Mouse (Mus musculus) kidney, embryonic 16.5 days (tissue): Measurements from ENCODE around the gene Rhbdl1. TPM values are rescaled to one million over a fixed set of nuclear protein-coding genes. Genes with fewer than 3 reads are reported as not detected.

Experiments used
- ATAC-seq: fragments of 200-750 bp; cut with Nextera tagmentation; 2 replicates; pipeline ENCODE4 v1.8.0; 2017; ENCODE audit warnings: moderate TSS enrichment; ENCODE audit not compliant: low FRiP score, low TSS enrichment
- H3K27ac ChIP-seq: fragments of 300-500 bp; sonication (generic); 2 replicates; pipeline ENCODE4 v1.5.1; 2014; ENCODE audit warnings: low read length
- H3K27me3 ChIP-seq: fragments of 300-500 bp; sonication (generic); 2 replicates; pipeline ENCODE4 v1.6.1; 2014; ENCODE audit warnings: low read length, control low read depth, mixed read lengths; ENCODE audit not compliant: insufficient read depth
- H3K36me3 ChIP-seq: fragments of 300-500 bp; sonication (generic); 2 replicates; pipeline ENCODE4 v1.6.1; 2014; ENCODE audit warnings: low read length, control low read depth, mixed read lengths; ENCODE audit not compliant: insufficient read depth
- H3K4me1 ChIP-seq: fragments of 300-500 bp; sonication (generic); 2 replicates; pipeline ENCODE4 v1.6.1; 2014; ENCODE audit warnings: low read length, control low read depth, mixed read lengths; ENCODE audit not compliant: insufficient read depth
- H3K4me2 ChIP-seq: fragments of 300-500 bp; sonication (generic); replicated peaks from 2 replicates; pipeline ENCODE4 v1.6.1; 2014; ENCODE audit warnings: low read depth, low read length
- H3K4me3 ChIP-seq: fragments of 300-500 bp; sonication (generic); 2 replicates; pipeline ENCODE4 v1.5.1; 2014; ENCODE audit warnings: mild to moderate bottlenecking, low read length
- H3K9ac ChIP-seq: fragments of 300-500 bp; sonication (generic); replicated peaks from 2 replicates; pipeline ENCODE4 v1.6.1; 2014; ENCODE audit warnings: low read length
- H3K9me3 ChIP-seq: fragments of 300-500 bp; sonication (generic); 2 replicates; pipeline ENCODE4 v1.6.1; 2016; ENCODE audit warnings: low read length, control low read depth
- WGBS: fragments of 180-500 bp; shearing (Covaris S2); extraction: QIAGEN DNeasy Blood & Tissue Kit; methylation state at CpG from one replicate; pipeline ENCODE4 v1.1.7; 2014; 5-methylcytosine and 5-hydroxymethylcytosine counted together
- polyA plus RNA-seq: library from polyadenylated mRNA; unstranded; fragments of >200 nt; fragmentation: Nextera tagmentation; extraction: Ambion mirVana; gene quantifications from 2 replicates; pipeline ENCODE4 v1.2.1, GENCODE M21; 2015

Gene Rhbdl1
- polyA plus RNA-seq, 1 experiment from 2014 or later: 4.0 TPM

- Histone ChIP-seq H3K27me3 (no peaks in the 10 kb centered on the region), H3K27ac (no peak overlapping the region), H3K4me3 (no peak overlapping the region), H3K9ac (no peak overlapping the region), H3K4me2 (no peak overlapping the region), H3K36me3 (peaks cover 14% of the 10 kb centered on the region), H3K4me1 (peaks cover 29% of the 10 kb centered on the region), H3K9me3 (no peaks in the 10 kb centered on the region)
- 85% methylated on average over 11 of the region's 11 CpGs for WGBS
- ATAC-seq: no peak
Observed at GRCm38 (mm10) chr17:25865288-25865687, 28.2 kb upstream of the Rhbdl1 start.

GRCm38 (mm10) chr17:25864311-25864710 is 27.2 kb upstream of the Rhbdl1 start:
- Histone ChIP-seq H3K36me3 (peaks cover 14% of the 10 kb centered on the region), H3K9ac (no peak overlapping the region), H3K27me3 (no peaks in the 10 kb centered on the region), H3K9me3 (no peaks in the 10 kb centered on the region), H3K4me2 (no peak overlapping the region), H3K4me3 (no peak overlapping the region), H3K27ac (no peak overlapping the region), H3K4me1 (peaks cover 31% of the 10 kb centered on the region)
- no peak for ATAC-seq
- 87% methylated on average over 14 of the region's 14 CpGs for WGBS

GRCm38 (mm10) chr17:25863681-25864080 is 26.6 kb upstream of the Rhbdl1 start:
- Histone ChIP-seq H3K27me3 (no peaks in the 10 kb centered on the region), H3K4me1 (peaks cover 27% of the 10 kb centered on the region), H3K9me3 (no peaks in the 10 kb centered on the region), H3K4me2 (no peak overlapping the region), H3K36me3 (peaks cover 14% of the 10 kb centered on the region), H3K9ac (no peak overlapping the region), H3K4me3 (no peak overlapping the region), H3K27ac (no peak overlapping the region)
- ATAC-seq: no peak
- 89% methylated on average over 6 of the region's 6 CpGs for WGBS

GRCm38 (mm10) chr17:25861704-25862612 is 24.9 kb upstream of the Rhbdl1 start:
- no peaks in the 10 kb centered on the region for H3K27me3 ChIP-seq
- H3K4me1 ChIP-seq: peaks cover 17% of the 10 kb centered on the region
- peak overlapping the region; percentile 89 for H3K27ac ChIP-seq
- ATAC-seq: peak; percentile 29
- WGBS: 13% methylated on average over 6 of the region's 6 CpGs
- H3K4me2 ChIP-seq: peak overlapping the region; percentile 95
- no peaks in the 10 kb centered on the region for H3K9me3 ChIP-seq
- peaks cover 14% of the 10 kb centered on the region for H3K36me3 ChIP-seq
- H3K4me3 ChIP-seq: peak overlapping the region; percentile 65
- peak overlapping the region; percentile 93 for H3K9ac ChIP-seq

GRCm38 (mm10) chr17:25860832-25861703 is 24.0 kb upstream of the Rhbdl1 start, which contains the start of gene Wdr90:
Gene Wdr90 (minus strand): TSS chr17:25861501.
- Histone ChIP-seq H3K36me3 (peaks cover 9% of the 10 kb centered on the region), H3K27me3 (no peaks in the 10 kb centered on the region), H3K4me3 (peak within 1 kb of the TSS; percentile 65), H3K4me2 (peak within 1 kb of the TSS; percentile 95), H3K9me3 (no peaks in the 10 kb centered on the region), H3K4me1 (peaks cover 17% of the 10 kb centered on the region), H3K9ac (peak within 1 kb of the TSS; percentile 93), H3K27ac (peak within 1 kb of the TSS; percentile 89)
- ATAC-seq: peak; percentile 93
- 3% methylated on average over 65 of the region's 65 CpGs for WGBS

- ATAC-seq: no peak
- peak overlapping the region; percentile 95 for H3K4me2 ChIP-seq
- no peak overlapping the region for H3K27ac ChIP-seq
- peaks cover 17% of the 10 kb centered on the region for H3K4me1 ChIP-seq
- H3K36me3 ChIP-seq: peaks cover 8% of the 10 kb centered on the region
- 84% methylated on average over 6 of the region's 6 CpGs for WGBS
- peak overlapping the region; percentile 93 for H3K9ac ChIP-seq
- H3K27me3 ChIP-seq: no peaks in the 10 kb centered on the region
- H3K4me3 ChIP-seq: peak overlapping the region; percentile 65
- no peaks in the 10 kb centered on the region for H3K9me3 ChIP-seq
Observed at GRCm38 (mm10) chr17:25860229-25860628, 23.1 kb upstream of the Rhbdl1 start.

- Histone ChIP-seq H3K4me3 (peak within 1 kb of the TSS; percentile 75), H3K4me2 (peak within 1 kb of the TSS; percentile 81), H3K9me3 (no peaks in the 10 kb centered on the region), H3K27me3 (no peaks in the 10 kb centered on the region), H3K27ac (peak within 1 kb of the TSS; percentile 85), H3K36me3 (peaks cover 51% of the 10 kb centered on the region), H3K9ac (peak within 1 kb of the TSS; percentile 77), H3K4me1 (peaks cover 16% of the 10 kb centered on the region)
- WGBS: 0% methylated on average over 21 of the region's 21 CpGs
- ATAC-seq: peak; percentile 94
Observed at GRCm38 (mm10) chr17:25844396-25844901, 7.4 kb upstream of the Rhbdl1 start, which contains the start of gene Rhot2. Gene Rhot2 (minus strand): TSS chr17:25844851.

GRCm38 (mm10) chr17:25843636-25844395 is 6.7 kb upstream of the Rhbdl1 start:
- no peaks in the 10 kb centered on the region for H3K9me3 ChIP-seq
- peak overlapping the region; percentile 81 for H3K4me2 ChIP-seq
- H3K27me3 ChIP-seq: no peaks in the 10 kb centered on the region
- WGBS: under 1% methylated on average over 38 of the region's 38 CpGs
- peak; percentile 33; the same call in 1 of the 2 replicates for ATAC-seq
- H3K4me3 ChIP-seq: peak overlapping the region; percentile 75
- H3K27ac ChIP-seq: peak overlapping the region; percentile 85
- peak overlapping the region; percentile 77 for H3K9ac ChIP-seq
- H3K36me3 ChIP-seq: peaks cover 51% of the 10 kb centered on the region
- peaks cover 16% of the 10 kb centered on the region for H3K4me1 ChIP-seq

GRCm38 (mm10) chr17:25843122-25843521 is 6.0 kb upstream of the Rhbdl1 start:
- Histone ChIP-seq H3K9ac (peak overlapping the region; percentile 77), H3K36me3 (peaks cover 49% of the 10 kb centered on the region), H3K9me3 (no peaks in the 10 kb centered on the region), H3K4me2 (peak overlapping the region; percentile 81), H3K4me3 (peak overlapping the region; percentile 75), H3K4me1 (peaks cover 16% of the 10 kb centered on the region), H3K27ac (no peak overlapping the region), H3K27me3 (no peaks in the 10 kb centered on the region)
- no peak for ATAC-seq
- WGBS: 92% methylated on average over 4 of the region's 4 CpGs
